Mouse (Mus musculus) lung, embryonic 16.5 days (tissue): Measurements from ENCODE around the gene 3110082I17Rik. TPM values are rescaled to one million over a fixed set of nuclear protein-coding genes. Genes with fewer than 3 reads are reported as not detected.

ENCODE experiments used
- ATAC-seq: fragments of 200-750 bp; cut with Nextera tagmentation; 2 replicates; pipeline ENCODE4 v1.8.0; 2017; ENCODE audit warnings: low read depth, mild to moderate bottlenecking, moderate library complexity
- H3K27ac ChIP-seq: fragments of 300-500 bp; sonication (generic); 2 replicates; pipeline ENCODE4 v1.5.1; 2014; ENCODE audit warnings: mild to moderate bottlenecking, control low read depth, low read length
- H3K27me3 ChIP-seq: fragments of 300-500 bp; sonication (generic); 2 replicates; pipeline ENCODE4 v1.6.1; 2014; ENCODE audit warnings: low read depth, low read length, mixed read lengths; ENCODE audit not compliant: control insufficient read depth, insufficient read depth
- H3K36me3 ChIP-seq: fragments of 300-500 bp; sonication (generic); 2 replicates; pipeline ENCODE4 v1.6.1; 2014; ENCODE audit warnings: low read length; ENCODE audit not compliant: control insufficient read depth, insufficient read depth
- H3K4me1 ChIP-seq: fragments of 300-500 bp; sonication (generic); replicated peaks from 2 replicates; pipeline ENCODE4 v1.6.1; 2014; ENCODE audit warnings: low read length, mixed read lengths; ENCODE audit not compliant: control insufficient read depth, insufficient read depth
- H3K4me2 ChIP-seq: fragments of 300-500 bp; sonication (generic); 2 replicates; pipeline ENCODE4 v1.6.1; 2014; ENCODE audit warnings: low read depth, low read length, control low read depth
- H3K4me3 ChIP-seq: fragments of 300-500 bp; sonication (generic); 2 replicates; pipeline ENCODE4 v1.5.1; 2014; ENCODE audit warnings: mild to moderate bottlenecking, low read length, control low read depth
- H3K9ac ChIP-seq: fragments of 300-500 bp; sonication (generic); 2 replicates; pipeline ENCODE4 v1.6.1; 2014; ENCODE audit warnings: low read length, control low read depth
- H3K9me3 ChIP-seq: fragments of 300-500 bp; sonication (generic); 2 replicates; pipeline ENCODE4 v1.6.1; 2016; ENCODE audit warnings: low read length; ENCODE audit not compliant: control insufficient read depth
- WGBS: fragments of 180-500 bp; shearing (Covaris S2); extraction: QIAGEN DNeasy Blood & Tissue Kit; methylation state at CpG from one replicate; pipeline ENCODE4 v1.1.7; 2014; 5-methylcytosine and 5-hydroxymethylcytosine counted together
- microRNA counts: library from miRNA; unstranded; fragments of <30 nt; microRNA quantifications from one replicate; lab custom pipeline; 2016
- microRNA-seq: library from miRNA; unstranded; fragments of <30 nt; microRNA quantifications from one replicate; pipeline ENCODE4, GENCODE M21; 2016
- polyA plus RNA-seq: library from polyadenylated mRNA; unstranded; fragments of >200 nt; fragmentation: Nextera tagmentation; extraction: Ambion mirVana; gene quantifications from 2 replicates; pipeline ENCODE4 v1.2.1, GENCODE M21; 2015

Gene 3110082I17Rik
- polyA plus RNA-seq, 1 experiment from 2014 or later, result 38.6 TPM

- no peaks in the 10 kb centered on the region for H3K27me3 ChIP-seq
- H3K4me3 ChIP-seq, result no peak overlapping the region
- peak; percentile 68 for ATAC-seq
- WGBS, result 47% methylated on average over 6 of the region's 6 CpGs
- H3K27ac ChIP-seq, result no peak overlapping the region
- no peaks in the 10 kb centered on the region for H3K9me3 ChIP-seq
- H3K4me2 ChIP-seq, result no peak overlapping the region
- no peaks in the 10 kb centered on the region for H3K4me1 ChIP-seq
- H3K9ac ChIP-seq, result no peak overlapping the region
- no peaks in the 10 kb centered on the region for H3K36me3 ChIP-seq
Observed at GRCm38 (mm10) chr5:139316982-139317675, 143.2 kb downstream of the 3110082I17Rik start.

- Histone ChIP-seq H3K27me3 (no peaks in the 10 kb centered on the region), H3K4me2 (no peak overlapping the region), H3K27ac (no peak overlapping the region), H3K4me3 (no peak overlapping the region), H3K9me3 (no peaks in the 10 kb centered on the region), H3K9ac (no peak overlapping the region), H3K4me1 (no peaks in the 10 kb centered on the region), H3K36me3 (no peaks in the 10 kb centered on the region)
- 75% methylated on average over 12 of the region's 12 CpGs for WGBS
- no peak for ATAC-seq
Observed at GRCm38 (mm10) chr5:139314941-139315642, 145.2 kb downstream of the 3110082I17Rik start.

- Histone ChIP-seq H3K27me3 (no peaks in the 10 kb centered on the region), H3K4me1 (no peaks in the 10 kb centered on the region), H3K4me2 (no peak overlapping the region), H3K36me3 (no peaks in the 10 kb centered on the region), H3K9me3 (no peaks in the 10 kb centered on the region), H3K9ac (no peak overlapping the region), H3K27ac (no peak overlapping the region), H3K4me3 (no peak overlapping the region)
- ATAC-seq, result no peak
- 78% methylated on average over 9 of the region's 9 CpGs for WGBS
Observed at GRCm38 (mm10) chr5:139313536-139313935, 146.8 kb downstream of the 3110082I17Rik start.

GRCm38 (mm10) chr5:139311822-139312221 lies 148.5 kb downstream of the 3110082I17Rik start:
- Histone ChIP-seq H3K36me3 (no peaks in the 10 kb centered on the region), H3K9ac (no peak overlapping the region), H3K4me1 (no peaks in the 10 kb centered on the region), H3K4me2 (no peak overlapping the region), H3K27me3 (no peaks in the 10 kb centered on the region), H3K9me3 (no peaks in the 10 kb centered on the region), H3K27ac (no peak overlapping the region), H3K4me3 (no peak overlapping the region)
- WGBS, result 85% methylated on average over 9 of the region's 9 CpGs
- ATAC-seq, result no peak

GRCm38 (mm10) chr5:139310477-139310876 lies 149.8 kb downstream of the 3110082I17Rik start:
- H3K36me3 ChIP-seq, result no peaks in the 10 kb centered on the region
- no peak overlapping the region for H3K27ac ChIP-seq
- no peaks in the 10 kb centered on the region for H3K27me3 ChIP-seq
- H3K4me3 ChIP-seq, result no peak overlapping the region
- H3K4me2 ChIP-seq, result no peak overlapping the region
- 85% methylated on average over 4 of the region's 4 CpGs for WGBS
- no peaks in the 10 kb centered on the region for H3K4me1 ChIP-seq
- H3K9me3 ChIP-seq, result no peaks in the 10 kb centered on the region
- no peak overlapping the region for H3K9ac ChIP-seq
- no peak for ATAC-seq

- no peaks in the 10 kb centered on the region for H3K9me3 ChIP-seq
- no peak overlapping the region for H3K4me2 ChIP-seq
- WGBS, result 58% methylated on average over 3 of the region's 3 CpGs
- no peak overlapping the region for H3K27ac ChIP-seq
- H3K4me1 ChIP-seq, result no peaks in the 10 kb centered on the region
- no peak overlapping the region for H3K9ac ChIP-seq
- no peak overlapping the region for H3K4me3 ChIP-seq
- no peaks in the 10 kb centered on the region for H3K36me3 ChIP-seq
- H3K27me3 ChIP-seq, result no peaks in the 10 kb centered on the region
- no peak for ATAC-seq
Observed at GRCm38 (mm10) chr5:139309946-139310345, 150.4 kb downstream of the 3110082I17Rik start.

MicroRNA genes within 50 kb of the gene (microRNA counts, 519-probe panel; counts per million panel counts)
- not detected for microRNA mmu-miR-339-3p (lab: Ali Mortazavi, UCI)
- not detected for microRNA mmu-miR-339-5p (lab: Ali Mortazavi, UCI)

Small RNA genes within 50 kb of the gene (microRNA-seq; reads per million reads assigned to microRNA genes)
- 520 reads per million, percentile 69 among the genes with 10 or more reads in this experiment for gene Mir339

Other genes starting within 250 kb of the 3110082I17Rik start
- 174 and 177 TPM in 2 replicates for gene Get4, start 208.2 kb downstream of the 3110082I17Rik start, polyA plus RNA-seq
- 1.7 and 1.9 TPM in 2 replicates for gene Adap1, start 134.9 kb downstream of the 3110082I17Rik start, polyA plus RNA-seq
- gene Cox19, start 109.1 kb downstream of the 3110082I17Rik start, polyA plus RNA-seq, result 79.8 and 94.4 TPM in 2 replicates
- gene Cyp2w1, start 107.9 kb downstream of the 3110082I17Rik start, polyA plus RNA-seq, result 0.18 and 0.33 TPM in 2 replicates
- 6.6 and 8.6 TPM in 2 replicates for gene Gpr146, start 82.8 kb downstream of the 3110082I17Rik start, polyA plus RNA-seq
- gene C130050O18Rik, start 55.2 kb downstream of the 3110082I17Rik start, polyA plus RNA-seq, result 1.3 and 1.7 TPM in 2 replicates
- gene Gper1, start 37.4 kb downstream of the 3110082I17Rik start, polyA plus RNA-seq, result 7.4 and 7.6 TPM in 2 replicates
- gene Zfand2a, start 24.0 kb upstream of the 3110082I17Rik start, polyA plus RNA-seq, result 9.3 and 10.7 TPM in 2 replicates
- 0.08 TPM in 1 of 2 replicates, not detected in the other for gene Uncx, start 83.0 kb upstream of the 3110082I17Rik start, polyA plus RNA-seq